Mouse (Mus musculus): ENCODE data around the gene Zfhx2. TPM values are rescaled to one million over a fixed set of nuclear protein-coding genes. Genes with fewer than 3 reads are reported as not detected.
A peak's percentile ranks its signal among the peaks of the same experiment; 100 is the strongest.

Zfhx2 gene
- polyA plus RNA-seq, 1 experiment from 2014 or later: 5.6 TPM

DNA sequence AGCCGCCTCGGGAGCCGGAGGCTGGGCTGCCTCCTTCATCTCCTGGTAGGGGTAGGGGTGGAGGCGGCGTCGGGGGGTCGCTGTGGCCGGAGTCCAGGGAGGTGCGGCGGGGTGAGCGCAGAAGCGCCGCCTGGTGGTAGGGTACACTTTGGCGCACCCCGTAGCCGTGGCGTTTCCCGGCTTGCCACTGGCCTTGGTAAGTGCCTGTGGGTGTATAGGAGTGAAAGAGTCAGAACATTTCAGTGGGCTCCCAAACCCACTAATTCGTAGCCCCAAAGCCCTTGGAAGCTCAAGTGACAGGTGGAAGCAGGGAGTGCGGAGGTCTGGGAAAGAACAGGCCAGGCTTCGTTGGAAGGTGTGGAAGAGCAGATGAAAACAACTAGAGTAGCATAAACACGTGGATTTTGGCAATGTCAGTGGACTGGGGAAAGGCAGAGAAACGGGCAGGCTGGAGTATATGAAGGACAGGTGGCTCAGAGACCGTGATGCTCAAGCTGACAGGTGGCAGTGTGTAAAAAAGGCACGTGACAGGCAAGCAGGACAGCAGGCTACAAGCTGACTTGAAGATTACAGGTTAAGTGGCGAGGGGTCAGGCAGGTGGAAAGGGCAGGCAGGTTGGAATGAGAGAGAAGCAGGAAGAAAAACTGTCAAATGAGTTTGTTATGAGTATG, 22.0 kb upstream of the Zfhx2 start:
- Histone ChIP-seq H3K4me3 (peak overlapping the region; percentile 61), H3K27me3 (ENCODE audit: low read depth, poor library complexity, severe bottlenecking) (peaks cover 95% of the 10 kb centered on the region), H3K27ac (no peak overlapping the region), H3K4me1 (peaks cover 43% of the 10 kb centered on the region), H3K36me3 (no peaks in the 10 kb centered on the region), H3K9me3 (replicated peaks) (no peaks in the 10 kb centered on the region)
- no peak for DNase-seq (ENCODE audit: low spot score)
- 11% methylated on average over 26 of the region's 26 CpGs for WGBS

DNA sequence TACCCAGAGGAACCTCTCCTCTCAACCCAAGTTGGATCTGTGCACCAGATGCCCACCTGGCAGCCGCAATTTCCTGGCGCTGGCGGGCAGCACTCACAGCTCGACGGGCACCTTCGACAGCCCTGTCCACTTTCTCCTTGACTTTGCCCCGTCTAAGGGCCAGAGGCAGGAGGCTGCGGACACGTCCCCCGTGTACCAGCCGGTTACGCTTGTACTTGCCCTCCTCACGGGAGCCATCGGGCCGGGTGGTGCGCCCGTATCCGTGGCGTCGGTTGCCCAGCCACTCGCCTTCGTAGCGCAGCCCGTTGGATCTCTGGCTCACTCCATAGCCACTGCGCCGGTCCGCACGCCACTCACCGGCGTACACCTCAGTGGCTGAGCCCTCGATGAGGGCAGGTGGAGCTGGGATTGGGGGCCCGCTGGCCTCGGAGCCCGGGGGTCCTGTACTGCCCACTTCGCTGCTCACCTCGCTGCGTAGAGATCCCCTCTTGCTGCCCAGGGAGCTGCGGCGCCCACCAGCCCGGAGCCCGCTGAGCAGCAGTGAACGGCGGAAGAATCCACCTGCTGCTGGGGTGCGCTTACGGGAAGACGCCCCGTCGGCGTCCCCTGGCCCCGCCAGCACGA, 21.3 kb upstream of the Zfhx2 start:
- Histone ChIP-seq H3K9me3 (replicated peaks) (no peaks in the 10 kb centered on the region), H3K27ac (no peak overlapping the region), H3K4me1 (peaks cover 50% of the 10 kb centered on the region), H3K27me3 (ENCODE audit: low read depth, poor library complexity, severe bottlenecking) (peaks cover 100% of the 10 kb centered on the region), H3K36me3 (no peaks in the 10 kb centered on the region), H3K4me3 (no peak overlapping the region; the same call in 1 of the 2 replicates)
- no peak for DNase-seq (ENCODE audit: low spot score)
- WGBS: 70% methylated on average over 51 of the region's 51 CpGs

GRCm38 (mm10) chr14:55111720-55112119, 19.6 kb upstream of the Zfhx2 start:
- no peak overlapping the region for H3K27ac ChIP-seq
- DNase-seq (ENCODE audit: low spot score): no peak
- peaks cover 58% of the 10 kb centered on the region for H3K4me1 ChIP-seq
- no peak overlapping the region for H3K4me3 ChIP-seq
- no peaks in the 10 kb centered on the region for H3K9me3 ChIP-seq (replicated peaks)
- peaks cover 98% of the 10 kb centered on the region for H3K27me3 ChIP-seq (ENCODE audit: low read depth, poor library complexity, severe bottlenecking)
- 87% methylated on average over 2 of the region's 2 CpGs for WGBS
- no peaks in the 10 kb centered on the region for H3K36me3 ChIP-seq

- Histone ChIP-seq H3K36me3 (no peaks in the 10 kb centered on the region), H3K4me1 (peaks cover 56% of the 10 kb centered on the region), H3K27ac (no peak overlapping the region), H3K4me3 (no peak overlapping the region), H3K9me3 (replicated peaks) (no peaks in the 10 kb centered on the region), H3K27me3 (ENCODE audit: low read depth, poor library complexity, severe bottlenecking) (peaks cover 81% of the 10 kb centered on the region)
- no peak for DNase-seq (ENCODE audit: low spot score)
- WGBS: 40% methylated on average over 9 of the region's 9 CpGs
Measured at GRCm38 (mm10) chr14:55110076-55110475, 18.0 kb upstream of the Zfhx2 start.

- Histone ChIP-seq H3K36me3 (no peaks in the 10 kb centered on the region), H3K4me1 (peaks cover 55% of the 10 kb centered on the region), H3K27me3 (ENCODE audit: low read depth, poor library complexity, severe bottlenecking) (peaks cover 73% of the 10 kb centered on the region), H3K4me3 (0 out of 2 replicates have a peak overlapping the region, but pooled peaks have one; percentile 4), H3K9me3 (replicated peaks) (no peaks in the 10 kb centered on the region), H3K27ac (no peak overlapping the region)
- 18% methylated on average over 21 of the region's 21 CpGs for WGBS
- DNase-seq (ENCODE audit: low spot score): no peak
Measured at GRCm38 (mm10) chr14:55109048-55109873, 17.1 kb upstream of the Zfhx2 start.

DNA sequence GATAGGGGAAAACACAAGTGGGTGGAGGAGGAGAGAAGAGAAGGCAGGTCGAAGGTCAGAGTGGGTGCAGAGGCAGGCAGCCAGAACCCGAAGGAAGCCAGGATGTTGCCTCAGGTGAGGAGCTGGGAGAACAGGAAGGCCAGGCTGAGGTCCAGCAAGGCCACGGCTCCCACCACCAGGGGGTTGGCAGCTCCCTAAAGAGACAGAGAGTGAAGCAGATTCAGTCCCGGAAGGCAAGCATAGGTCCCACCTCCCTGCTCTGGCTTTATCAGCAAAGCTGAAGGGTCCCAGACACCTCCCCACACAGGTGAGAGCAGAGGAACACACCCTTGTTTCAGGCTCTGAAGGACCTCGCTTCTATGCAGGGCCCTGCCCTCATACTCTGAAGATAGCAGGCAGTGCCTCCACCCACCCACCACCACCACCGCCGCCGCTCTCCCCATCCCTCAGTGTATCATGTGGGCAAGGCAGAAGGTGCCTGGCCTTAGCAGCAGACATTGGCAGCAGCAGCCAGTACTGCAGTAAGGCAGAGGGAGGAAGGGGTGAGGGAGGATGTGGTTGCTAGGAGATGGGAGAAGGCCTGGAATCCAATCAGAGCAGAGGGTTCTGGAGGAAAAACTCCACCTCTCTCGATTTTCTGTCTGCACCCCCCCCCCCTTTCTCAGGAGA, 16.2 kb upstream of the Zfhx2 start:
- Histone ChIP-seq H3K4me1 (peaks cover 49% of the 10 kb centered on the region), H3K9me3 (replicated peaks) (no peaks in the 10 kb centered on the region), H3K4me3 (no peak overlapping the region), H3K36me3 (no peaks in the 10 kb centered on the region), H3K27me3 (ENCODE audit: low read depth, poor library complexity, severe bottlenecking) (peaks cover 64% of the 10 kb centered on the region), H3K27ac (no peak overlapping the region)
- DNase-seq (ENCODE audit: low spot score): no peak
- 53% methylated on average over 9 of the region's 9 CpGs for WGBS

DNA sequence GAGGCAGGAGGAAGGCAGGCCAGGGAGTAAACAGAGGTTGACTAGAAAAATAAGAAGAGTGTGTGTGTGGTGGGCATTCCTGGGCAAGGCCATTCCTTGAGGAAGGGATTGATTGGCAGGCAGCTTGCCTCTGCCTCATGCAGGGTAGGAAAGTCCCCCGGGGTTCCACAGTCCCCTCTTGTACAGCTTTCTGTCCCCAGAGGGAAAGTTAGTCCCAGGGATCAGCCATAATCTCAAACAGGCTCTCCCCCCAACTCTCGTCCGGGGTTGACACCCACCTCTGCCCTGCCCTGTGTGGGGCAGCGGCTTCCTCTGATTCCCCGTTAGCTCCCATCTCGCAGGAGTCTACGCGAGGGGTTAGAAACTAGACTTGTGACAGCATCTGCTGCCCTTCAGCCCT, 14.9 kb upstream of the Zfhx2 start:
- Histone ChIP-seq H3K27ac (no peak overlapping the region), H3K36me3 (no peaks in the 10 kb centered on the region), H3K4me3 (peak overlapping the region; percentile 62; the same call in 1 of the 2 replicates), H3K27me3 (ENCODE audit: low read depth, poor library complexity, severe bottlenecking) (peaks cover 50% of the 10 kb centered on the region), H3K4me1 (peaks cover 49% of the 10 kb centered on the region), H3K9me3 (replicated peaks) (no peaks in the 10 kb centered on the region)
- no peak for DNase-seq (ENCODE audit: low spot score)
- WGBS: 75% methylated on average over 8 of the region's 8 CpGs

- Histone ChIP-seq H3K9me3 (replicated peaks) (no peaks in the 10 kb centered on the region), H3K27ac (peak within 1 kb of the TSS; percentile 85), H3K36me3 (peaks cover 4% of the 10 kb centered on the region; the same call in 1 of the 2 replicates), H3K4me3 (peak within 1 kb of the TSS; percentile 62), H3K27me3 (ENCODE audit: low read depth, poor library complexity, severe bottlenecking) (peaks cover 42% of the 10 kb centered on the region), H3K4me1 (peaks cover 49% of the 10 kb centered on the region)
- peak; percentile 79 for DNase-seq (ENCODE audit: low spot score)
- WGBS: under 1% methylated on average over 39 of the region's 39 CpGs
Measured at GRCm38 (mm10) chr14:55105836-55106809, 14.0 kb upstream of the Zfhx2 start, which contains the start of gene Ap1g2. TSS of gene Ap1g2 (minus strand) at chr14:55106593.

- Histone ChIP-seq H3K36me3 (peaks cover 6% of the 10 kb centered on the region; the same call in 1 of the 2 replicates), H3K27ac (peak overlapping the region; percentile 85), H3K27me3 (ENCODE audit: low read depth, poor library complexity, severe bottlenecking) (peaks cover 34% of the 10 kb centered on the region), H3K9me3 (replicated peaks) (no peaks in the 10 kb centered on the region), H3K4me3 (peak overlapping the region; percentile 62), H3K4me1 (peaks cover 49% of the 10 kb centered on the region)
- WGBS: 2% methylated on average over 7 of the region's 7 CpGs
- DNase-seq (ENCODE audit: low spot score): no peak
Measured at GRCm38 (mm10) chr14:55105386-55105785, 13.3 kb upstream of the Zfhx2 start.

DNA sequence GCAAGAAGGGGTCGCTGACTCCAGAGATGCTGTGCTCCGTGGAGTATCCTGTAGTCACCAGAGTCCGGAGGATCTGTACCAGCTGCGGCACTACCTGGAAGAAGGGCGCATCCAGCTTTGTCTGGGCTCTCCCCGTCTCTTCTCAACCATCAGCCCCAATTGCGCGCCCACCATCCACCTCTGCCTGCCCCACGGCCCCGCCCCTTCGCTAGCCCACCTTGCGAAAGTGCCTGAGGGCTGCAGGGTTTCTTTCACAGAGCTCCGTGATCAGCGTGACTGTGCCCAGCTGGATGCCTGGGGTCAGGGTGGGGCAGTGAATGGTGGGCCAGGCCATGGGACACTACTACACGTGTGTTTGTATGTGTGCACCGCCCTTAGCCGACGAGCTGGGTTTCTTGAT, 12.2 kb upstream of the Zfhx2 start:
- peaks cover 24% of the 10 kb centered on the region for H3K27me3 ChIP-seq (ENCODE audit: low read depth, poor library complexity, severe bottlenecking)
- no peaks in the 10 kb centered on the region for H3K9me3 ChIP-seq (replicated peaks)
- H3K4me1 ChIP-seq: peaks cover 42% of the 10 kb centered on the region
- 86% methylated on average over 18 of the region's 18 CpGs for WGBS
- H3K4me3 ChIP-seq: no peak overlapping the region
- no peak overlapping the region for H3K27ac ChIP-seq
- H3K36me3 ChIP-seq: peaks cover 6% of the 10 kb centered on the region; the same call in 1 of the 2 replicates
- DNase-seq (ENCODE audit: low spot score): no peak

- Histone ChIP-seq H3K4me3 (no peak overlapping the region), H3K27ac (no peak overlapping the region), H3K27me3 (ENCODE audit: low read depth, poor library complexity, severe bottlenecking) (peaks cover 4% of the 10 kb centered on the region; the same call in 1 of the 2 replicates), H3K36me3 (peaks cover 26% of the 10 kb centered on the region), H3K9me3 (replicated peaks) (no peaks in the 10 kb centered on the region), H3K4me1 (peaks cover 30% of the 10 kb centered on the region)
- DNase-seq (ENCODE audit: low spot score): no peak
- WGBS: 73% methylated on average over 15 of the region's 15 CpGs
Measured at GRCm38 (mm10) chr14:55102253-55102785, 10.2 kb upstream of the Zfhx2 start.

Measured in limb, embryonic 10.5 days (tissue).